Mouse (Mus musculus): Measurements from ENCODE around the gene Dnah17.

Gene Dnah17

GRCm38 (mm10) chr11:118024111-118024510 is 106.3 kb downstream of the Dnah17 start:
- no peak for DNase-seq (ENCODE audit: low spot score in 2 of 2)

- DNase-seq (ENCODE audit: low spot score in 2 of 2) = no peak
Measured at GRCm38 (mm10) chr11:118023475-118023874, 107.0 kb downstream of the Dnah17 start.

GRCm38 (mm10) chr11:118021806-118022205 is 108.6 kb downstream of the Dnah17 start:
- peak; percentile 70 to 85 for DNase-seq (ENCODE audit: low spot score in 2 of 2)

GRCm38 (mm10) chr11:118018328-118018727 is 112.1 kb downstream of the Dnah17 start:
- DNase-seq (ENCODE audit: low spot score in 2 of 2) = peak in 1 of 2 experiments; percentile 56

GRCm38 (mm10) chr11:118015381-118016145 is 114.9 kb downstream of the Dnah17 start:
- peak in 1 of 2 experiments; percentile 40 for DNase-seq (ENCODE audit: low spot score in 2 of 2)

GRCm38 (mm10) chr11:118014391-118014995 is 115.9 kb downstream of the Dnah17 start:
- peak in 1 of 2 experiments; percentile 50 for DNase-seq (ENCODE audit: low spot score in 2 of 2)

GRCm38 (mm10) chr11:118013339-118013738 is 117.1 kb downstream of the Dnah17 start:
- no peak for DNase-seq (ENCODE audit: low spot score in 2 of 2)

- no peak for DNase-seq (ENCODE audit: low spot score in 2 of 2)
Measured at GRCm38 (mm10) chr11:118012595-118012994, 117.8 kb downstream of the Dnah17 start.

- DNase-seq (ENCODE audit: low spot score in 2 of 2) = no peak
Measured at GRCm38 (mm10) chr11:118009865-118010571, 120.4 kb downstream of the Dnah17 start.

GRCm38 (mm10) chr11:118008843-118009242 is 121.6 kb downstream of the Dnah17 start:
- DNase-seq (ENCODE audit: low spot score in 2 of 2) = no peak

- DNase-seq (ENCODE audit: low spot score in 2 of 2) = no peak
Measured at GRCm38 (mm10) chr11:118008144-118008805, 122.2 kb downstream of the Dnah17 start.

GRCm38 (mm10) chr11:118007460-118008143 is 122.8 kb downstream of the Dnah17 start:
- peak in 1 of 2 experiments; percentile 57 for DNase-seq (ENCODE audit: low spot score in 2 of 2)

- DNase-seq (ENCODE audit: low spot score in 2 of 2) = no peak
Measured at GRCm38 (mm10) chr11:118004217-118004616, 126.2 kb downstream of the Dnah17 start.

- DNase-seq (ENCODE audit: low spot score in 2 of 2) = no peak
Measured at GRCm38 (mm10) chr11:118003718-118004117, 126.7 kb downstream of the Dnah17 start.

- DNase-seq (ENCODE audit: low spot score in 2 of 2) = no peak
Measured at GRCm38 (mm10) chr11:118003176-118003575, 127.3 kb downstream of the Dnah17 start.

- DNase-seq (ENCODE audit: low spot score in 2 of 2) = peak; percentile 59 to 81
Measured at GRCm38 (mm10) chr11:118000565-118001215, 129.7 kb downstream of the Dnah17 start.

GRCm38 (mm10) chr11:118000083-118000482 is 130.4 kb downstream of the Dnah17 start:
- no peak for DNase-seq (ENCODE audit: low spot score in 2 of 2)

GRCm38 (mm10) chr11:117999260-117999934 is 131.0 kb downstream of the Dnah17 start:
- DNase-seq (ENCODE audit: low spot score in 2 of 2) = no peak

- no peak for DNase-seq (ENCODE audit: low spot score in 2 of 2)
Measured at GRCm38 (mm10) chr11:117998356-117998755, 132.1 kb downstream of the Dnah17 start.

- no peak for DNase-seq (ENCODE audit: low spot score in 2 of 2)
Measured at GRCm38 (mm10) chr11:117997085-117997484, 133.3 kb downstream of the Dnah17 start.

All from spleen, postnatal 10 days (tissue).